Mouse (Mus musculus): ENCODE data around the gene Mesp1. TPM values are rescaled to one million over a fixed set of nuclear protein-coding genes. Genes with fewer than 3 reads are reported as not detected.

Gene Mesp1
- total RNA-seq (2021) = under 1 TPM in 1 of 2 experiments, not detected in 1; 0.64 TPM
- long read RNA-seq, experiment 1, partial matches to known transcripts = 2 of 2 reads
- long read RNA-seq, experiment 1, other reads (novel, unspliced or antisense) = 0 of 2 reads
- long read RNA-seq, experiment 2, partial matches to known transcripts = 1 of 1 reads
- long read RNA-seq, experiment 2, other reads (novel, unspliced or antisense) = 0 of 1 reads

GRCm38 (mm10) chr7:79793688-79794087 lies at the start of gene Mesp1:
TSS of gene Mesp1 (minus strand) at chr7:79793788.
- DNase-seq (ENCODE audit: low spot score in 2 of 2) = no peak
- Histone ChIP-seq H3K4me3 (peak within 1 kb of the TSS; percentile 60), H3K27ac (no peak within 1 kb of the TSS)
- TF ChIP-seq CTCF (conservative IDR thresholded peaks at IDR 0.05) = no peak

- no peak for DNase-seq (ENCODE audit: low spot score in 2 of 2)
- Histone ChIP-seq H3K4me3 (no peak overlapping the region), H3K27ac (no peak overlapping the region)
- no peak for TF ChIP-seq CTCF (conservative IDR thresholded peaks at IDR 0.05)
Observed at GRCm38 (mm10) chr7:79842163-79842562, 48.6 kb upstream of the Mesp1 start.

- TF ChIP-seq CTCF (conservative IDR thresholded peaks at IDR 0.05) = no peak
- no peak for DNase-seq (ENCODE audit: low spot score in 2 of 2)
- Histone ChIP-seq H3K27ac (no peak overlapping the region), H3K4me3 (no peak overlapping the region)
Observed at GRCm38 (mm10) chr7:79837247-79837646, 43.7 kb upstream of the Mesp1 start.

- H3K4me3 ChIP-seq = no peak overlapping the region
- TF ChIP-seq CTCF (conservative IDR thresholded peaks at IDR 0.05) = no peak
- DNase-seq (ENCODE audit: low spot score in 2 of 2) = no peak
- no peak overlapping the region for H3K27ac ChIP-seq
Observed at GRCm38 (mm10) chr7:79835196-79835595, 41.6 kb upstream of the Mesp1 start.

- Histone ChIP-seq H3K27ac (no peak overlapping the region), H3K4me3 (no peak overlapping the region)
- no peak for TF ChIP-seq CTCF (conservative IDR thresholded peaks at IDR 0.05)
- DNase-seq (ENCODE audit: low spot score in 2 of 2) = no peak
Observed at GRCm38 (mm10) chr7:79832980-79833379, 39.4 kb upstream of the Mesp1 start.

- Histone ChIP-seq H3K4me3 (no peak overlapping the region), H3K27ac (no peak overlapping the region)
- no peak for TF ChIP-seq CTCF (conservative IDR thresholded peaks at IDR 0.05)
- DNase-seq (ENCODE audit: low spot score in 2 of 2) = no peak
Observed at GRCm38 (mm10) chr7:79831585-79831984, 38.0 kb upstream of the Mesp1 start.

GRCm38 (mm10) chr7:79831145-79831544 lies 37.6 kb upstream of the Mesp1 start:
- TF ChIP-seq CTCF (conservative IDR thresholded peaks at IDR 0.05) = no peak
- Histone ChIP-seq H3K4me3 (no peak overlapping the region), H3K27ac (no peak overlapping the region)
- DNase-seq (ENCODE audit: low spot score in 2 of 2) = no peak

- no peak for DNase-seq (ENCODE audit: low spot score in 2 of 2)
- no peak for TF ChIP-seq CTCF (conservative IDR thresholded peaks at IDR 0.05)
- Histone ChIP-seq H3K27ac (no peak overlapping the region), H3K4me3 (no peak overlapping the region)
Observed at GRCm38 (mm10) chr7:79828341-79828740, 34.8 kb upstream of the Mesp1 start.

- no peak for TF ChIP-seq CTCF (conservative IDR thresholded peaks at IDR 0.05)
- DNase-seq (ENCODE audit: low spot score in 2 of 2) = no peak
- Histone ChIP-seq H3K27ac (no peak overlapping the region), H3K4me3 (no peak overlapping the region)
Observed at GRCm38 (mm10) chr7:79822092-79822695, 28.6 kb upstream of the Mesp1 start.

- TF ChIP-seq CTCF (conservative IDR thresholded peaks at IDR 0.05) = no peak
- Histone ChIP-seq H3K27ac (no peak overlapping the region), H3K4me3 (no peak overlapping the region)
- no peak for DNase-seq (ENCODE audit: low spot score in 2 of 2)
Observed at GRCm38 (mm10) chr7:79819996-79820395, 26.4 kb upstream of the Mesp1 start.

- Histone ChIP-seq H3K27ac (no peak overlapping the region), H3K4me3 (no peak overlapping the region)
- DNase-seq (ENCODE audit: low spot score in 2 of 2) = no peak
- TF ChIP-seq CTCF (conservative IDR thresholded peaks at IDR 0.05) = no peak
Observed at GRCm38 (mm10) chr7:79819515-79819914, 25.9 kb upstream of the Mesp1 start.

GRCm38 (mm10) chr7:79818321-79818720 lies 24.7 kb upstream of the Mesp1 start:
- Histone ChIP-seq H3K4me3 (no peak overlapping the region), H3K27ac (no peak overlapping the region)
- no peak for DNase-seq (ENCODE audit: low spot score in 2 of 2)
- TF ChIP-seq CTCF (conservative IDR thresholded peaks at IDR 0.05) = no peak

GRCm38 (mm10) chr7:79813409-79813808 lies 19.8 kb upstream of the Mesp1 start:
- H3K27ac ChIP-seq = no peak overlapping the region
- H3K4me3 ChIP-seq = no peak overlapping the region
- no peak for DNase-seq (ENCODE audit: low spot score in 2 of 2)
- no peak for TF ChIP-seq CTCF (conservative IDR thresholded peaks at IDR 0.05)

Measured in layer of hippocampus, adult 2 months (tissue).